In genomic region chr9:36833914-36834313, GRCm38 (mm10) we compare ENCODE assay signal across 8 mouse cellular contexts. TPM values are rescaled to one million over a fixed set of nuclear protein-coding genes. Genes with fewer than 3 reads are reported as not detected.
DNase-seq lines count a peak whose midpoint lies in the region; ATAC-seq and TF ChIP-seq lines count a peak whose summit lies in the region.

No protein-coding gene starts in this region.

- H3K27ac ChIP-seq in intestine, embryonic 14.5 days (ENCODE audit: low read depth) = no peak overlapping the region
- H3K27ac ChIP-seq in olfactory bulb, adult 2 months (ENCODE audit: insufficient read depth, low read depth, low read length) = peak overlapping the region; percentile 100

- peak overlapping the region; percentile 75 for H3K4me2 ChIP-seq in intestine, embryonic 14.5 days (ENCODE audit: low read length)

- H3K36me3 ChIP-seq in intestine, embryonic 14.5 days (ENCODE audit: control insufficient read depth, insufficient read depth, low read length) = no peaks in the 10 kb centered on the region

- H3K4me1 ChIP-seq in intestine, embryonic 14.5 days (replicated peaks; ENCODE audit: control insufficient read depth, insufficient read depth, low read length) = no peaks in the 10 kb centered on the region
- H3K4me1 ChIP-seq in olfactory bulb, adult 2 months (ENCODE audit: control insufficient read depth, insufficient read depth, low read length) = peaks cover 4% of the 10 kb centered on the region

- DNase-seq in frontal cortex, adult 2 months (ENCODE audit: extremely low spot score in 1 of 2, low spot score in 1 of 2) = no peak
- peak; percentile 26 for DNase-seq in right cerebral cortex, adult 18-20 months
- DNase-seq in right cerebral cortex, postnatal 4 days = no peak
- DNase-seq in intestine, embryonic 14.5 days (ENCODE audit: low spot score) = no peak
- no peak for DNase-seq in left cerebral cortex, adult 8-10 months (ENCODE audit: low spot score in 2 of 2)
- no peak for DNase-seq in right cerebral cortex, postnatal 14 days

- peak overlapping the region; percentile 35 for H3K9ac ChIP-seq in intestine, embryonic 14.5 days (ENCODE audit: low read length)

- peak overlapping the region; percentile 44 for H3K4me3 ChIP-seq in intestine, embryonic 14.5 days (ENCODE audit: low read depth, low read length)
- peak overlapping the region; percentile 100 for H3K4me3 ChIP-seq in olfactory bulb, adult 2 months (ENCODE audit: insufficient read depth, low read depth, low read length)

- 37% methylated on average over 3 of the region's 3 CpGs for WGBS in intestine, embryonic 14.5 days
- WGBS in olfactory bulb, adult 2 months = 6% methylated on average over 3 of the region's 3 CpGs

- TF ChIP-seq CTCF in olfactory bulb, adult 2 months (IDR thresholded peaks at IDR 0.05; ENCODE audit: insufficient read depth, low read depth, low read length) = no peak

- no peaks in the 10 kb centered on the region for H3K9me3 ChIP-seq in intestine, embryonic 14.5 days (ENCODE audit: control insufficient read depth, low read length)

- H3K27me3 ChIP-seq in intestine, embryonic 14.5 days (replicated peaks; ENCODE audit: control insufficient read depth, insufficient read depth, low read length) = peaks cover 12% of the 10 kb centered on the region; the same call in 1 of the 2 replicates

- ATAC-seq in frontal cortex, adult (ENCODE audit: low TSS enrichment) = peak; percentile 24; the same call in 1 of the 2 replicates
- no peak for ATAC-seq in intestine, embryonic 14.5 days (replicated peaks; ENCODE audit: low FRiP score, low TSS enrichment, low read depth)

- TF ChIP-seq POLR2A in olfactory bulb, adult 2 months (IDR thresholded peaks at IDR 0.05; ENCODE audit: insufficient read depth, low read depth, low read length) = no peak

RNA-seq across cellular contexts. Expression of gene Fez1, which starts 12.2 kb away (rescaled TPM):
- 315 and 327 TPM in 2 replicates for polyA plus RNA-seq in frontal cortex, adult 2 months (2012; rRNA removed)
- polyA plus RNA-seq in intestine, embryonic 14.5 days (2014; fragmentation: Nextera tagmentation; extraction: Ambion mirVana) = 21.9 and 25.3 TPM in 2 replicates
- polyA plus RNA-seq in olfactory bulb, adult 2 months (2012; ENCODE audit: insufficient read depth, insufficient read length, low replicate concordance, missing spikeins) = not detected in 2 replicates
- 100 to 1,000 TPM; 256 to 280 (median 266) TPM for total RNA-seq in left cerebral cortex, adult 8-10 months (2022)

RNA-seq across cellular contexts. Expression of gene Ei24, which starts 36.7 kb away (rescaled TPM):
- 128 and 130 TPM in 2 replicates for polyA plus RNA-seq in frontal cortex, adult 2 months (2012; rRNA removed)
- 49.0 and 50.9 TPM in 2 replicates for polyA plus RNA-seq in intestine, embryonic 14.5 days (2014; fragmentation: Nextera tagmentation; extraction: Ambion mirVana)
- polyA plus RNA-seq in olfactory bulb, adult 2 months (2012; ENCODE audit: insufficient read depth, insufficient read length, low replicate concordance, missing spikeins) = 632 TPM in 1 of 2 replicates, not detected in the other
- 100 to 1,000 TPM in 3 of 4 experiments, 10 to 100 TPM in 1; 92.1 to 109 (median 103) TPM for total RNA-seq in left cerebral cortex, adult 8-10 months (2022)
